Mouse (Mus musculus): ENCODE results near the gene Bcam. TPM values are rescaled to one million over a fixed set of nuclear protein-coding genes. Genes with fewer than 3 reads are reported as not detected.

The Bcam gene
- total RNA-seq, 2 experiments from 2014 or later: not detected

- no peak for ATAC-seq (replicated peaks; ENCODE audit: low FRiP score, low TSS enrichment, poor library complexity, severe bottlenecking)
Measured at GRCm38 (mm10) chr7:19741329-19742031, 29.3 kb downstream of the Bcam start.

GRCm38 (mm10) chr7:19740269-19740668, 30.5 kb downstream of the Bcam start:
- no peak for ATAC-seq (replicated peaks; ENCODE audit: low FRiP score, low TSS enrichment, poor library complexity, severe bottlenecking)

- ATAC-seq (replicated peaks; ENCODE audit: low FRiP score, low TSS enrichment, poor library complexity, severe bottlenecking): no peak
Measured at GRCm38 (mm10) chr7:19738771-19739170, 32.0 kb downstream of the Bcam start.

- peak; percentile 89 for ATAC-seq (replicated peaks; ENCODE audit: low FRiP score, low TSS enrichment, poor library complexity, severe bottlenecking)
Measured at GRCm38 (mm10) chr7:19736389-19737057, 34.3 kb downstream of the Bcam start.

GRCm38 (mm10) chr7:19734178-19734666, 36.6 kb downstream of the Bcam start:
- no peak for ATAC-seq (replicated peaks; ENCODE audit: low FRiP score, low TSS enrichment, poor library complexity, severe bottlenecking)

GRCm38 (mm10) chr7:19726541-19726940, 44.3 kb downstream of the Bcam start:
- ATAC-seq (replicated peaks; ENCODE audit: low FRiP score, low TSS enrichment, poor library complexity, severe bottlenecking): no peak

GRCm38 (mm10) chr7:19724167-19724566, 46.6 kb downstream of the Bcam start:
- no peak for ATAC-seq (replicated peaks; ENCODE audit: low FRiP score, low TSS enrichment, poor library complexity, severe bottlenecking)

GRCm38 (mm10) chr7:19722754-19723195, 48.0 kb downstream of the Bcam start:
- no peak for ATAC-seq (replicated peaks; ENCODE audit: low FRiP score, low TSS enrichment, poor library complexity, severe bottlenecking)

- ATAC-seq (replicated peaks; ENCODE audit: low FRiP score, low TSS enrichment, poor library complexity, severe bottlenecking): no peak
Measured at GRCm38 (mm10) chr7:19719200-19719599, 51.6 kb downstream of the Bcam start.

GRCm38 (mm10) chr7:19718297-19718952, 52.4 kb downstream of the Bcam start:
- ATAC-seq (replicated peaks; ENCODE audit: low FRiP score, low TSS enrichment, poor library complexity, severe bottlenecking): no peak

GRCm38 (mm10) chr7:19717346-19717745, 53.5 kb downstream of the Bcam start:
- ATAC-seq (replicated peaks; ENCODE audit: low FRiP score, low TSS enrichment, poor library complexity, severe bottlenecking): no peak

GRCm38 (mm10) chr7:19716822-19717221, 54.0 kb downstream of the Bcam start:
- ATAC-seq (replicated peaks; ENCODE audit: low FRiP score, low TSS enrichment, poor library complexity, severe bottlenecking): no peak

GRCm38 (mm10) chr7:19716055-19716682, 54.6 kb downstream of the Bcam start:
- no peak for ATAC-seq (replicated peaks; ENCODE audit: low FRiP score, low TSS enrichment, poor library complexity, severe bottlenecking)

- peak; percentile 91 for ATAC-seq (replicated peaks; ENCODE audit: low FRiP score, low TSS enrichment, poor library complexity, severe bottlenecking)
Measured at GRCm38 (mm10) chr7:19715239-19716054, 55.4 kb downstream of the Bcam start, which contains the start of gene Tomm40. TSS of gene Tomm40 (minus strand) at chr7:19715438.

- ATAC-seq (replicated peaks; ENCODE audit: low FRiP score, low TSS enrichment, poor library complexity, severe bottlenecking): no peak
Measured at GRCm38 (mm10) chr7:19714836-19715235, 56.0 kb downstream of the Bcam start.

GRCm38 (mm10) chr7:19713598-19713997, 57.2 kb downstream of the Bcam start:
- no peak for ATAC-seq (replicated peaks; ENCODE audit: low FRiP score, low TSS enrichment, poor library complexity, severe bottlenecking)

GRCm38 (mm10) chr7:19713196-19713595, 57.6 kb downstream of the Bcam start:
- no peak for ATAC-seq (replicated peaks; ENCODE audit: low FRiP score, low TSS enrichment, poor library complexity, severe bottlenecking)

GRCm38 (mm10) chr7:19712414-19712813, 58.4 kb downstream of the Bcam start:
- no peak for ATAC-seq (replicated peaks; ENCODE audit: low FRiP score, low TSS enrichment, poor library complexity, severe bottlenecking)

GRCm38 (mm10) chr7:19710650-19711049, 60.2 kb downstream of the Bcam start:
- ATAC-seq (replicated peaks; ENCODE audit: low FRiP score, low TSS enrichment, poor library complexity, severe bottlenecking): no peak

Data from megakaryocyte-erythroid progenitor cell, adult 5-6 weeks (primary cell).